In the genomic region with DNA sequence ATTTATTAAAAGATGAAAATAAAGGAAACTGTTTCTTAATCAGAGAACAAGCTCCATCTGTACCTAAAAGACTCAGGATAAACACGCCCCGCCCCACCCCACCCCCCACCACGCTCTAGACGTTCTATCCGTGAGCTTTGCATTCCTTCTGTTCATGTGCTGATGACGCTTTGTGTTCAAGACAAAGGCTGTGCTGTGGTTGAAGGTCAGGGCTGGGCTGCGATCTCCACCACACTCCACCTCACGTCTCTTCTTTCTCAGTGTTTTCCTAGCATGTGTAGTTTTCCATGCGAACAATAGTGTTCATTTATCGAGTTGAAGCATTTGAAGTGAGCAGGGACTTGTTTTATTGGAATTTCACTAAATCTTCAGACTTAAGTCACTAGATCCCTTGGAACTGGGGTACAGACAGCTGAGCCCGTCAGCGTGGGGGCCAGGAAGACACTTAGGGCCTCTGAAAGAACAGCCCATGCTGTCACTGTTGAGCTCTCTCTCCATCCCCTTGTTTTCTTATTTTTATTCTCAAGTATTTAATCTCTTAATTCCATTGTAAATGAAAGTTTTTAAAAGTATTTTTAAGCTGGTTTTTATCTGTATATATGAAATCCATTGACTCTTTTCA, we compare ENCODE assay signal across 10 mouse cellular contexts.
DNase-seq lines count a peak whose midpoint lies in the region; ATAC-seq and TF ChIP-seq lines count a peak whose summit lies in the region.
"Had no signal": no experiment of that assay in that cellular context is flagged by ENCODE, and none has a peak within 500 bp of the region (broad histone marks: within the 10 kb centered on the region; RNA-seq: fewer than 3 reads in every experiment).

No protein-coding gene starts in this region.

- no peaks in the 10 kb centered on the region for H3K36me3 ChIP-seq in heart, embryonic 10.5 days
- no peaks in the 10 kb centered on the region for H3K36me3 ChIP-seq in embryonic facial prominence, embryonic 13.5 days
- no peaks in the 10 kb centered on the region for H3K36me3 ChIP-seq in hindbrain, postnatal 0 days (ENCODE audit: insufficient read depth, low read length)
- no peaks in the 10 kb centered on the region for H3K36me3 ChIP-seq in neural tube, embryonic 14.5 days (ENCODE audit: control insufficient read depth, insufficient read depth, low read length)
- H3K36me3 ChIP-seq in liver, postnatal 0 days (replicated peaks; ENCODE audit: insufficient read depth, low read length) = no peaks in the 10 kb centered on the region

- no peak overlapping the region for H3K9ac ChIP-seq in embryonic facial prominence, embryonic 13.5 days
- no peak overlapping the region for H3K9ac ChIP-seq in hindbrain, postnatal 0 days (replicated peaks; ENCODE audit: low read length)
- no peak overlapping the region for H3K9ac ChIP-seq in neural tube, embryonic 14.5 days (replicated peaks; ENCODE audit: low read depth, low read length)
- H3K9ac ChIP-seq in liver, postnatal 0 days (replicated peaks) = no peak overlapping the region

- no peak for TF ChIP-seq CTCF in hindbrain, postnatal 0 days (IDR thresholded peaks at IDR 0.05; ENCODE audit: low read depth)
- no peak for TF ChIP-seq CTCF in liver, postnatal 0 days (IDR thresholded peaks at IDR 0.05; ENCODE audit: low read depth)

- H3K27me3 ChIP-seq in heart, embryonic 10.5 days (ENCODE audit: insufficient read depth, poor library complexity, severe bottlenecking) = no peaks in the 10 kb centered on the region
- H3K27me3 ChIP-seq in embryonic facial prominence, embryonic 13.5 days = no peaks in the 10 kb centered on the region
- no peaks in the 10 kb centered on the region for H3K27me3 ChIP-seq in hindbrain, postnatal 0 days (ENCODE audit: insufficient read depth, low read length)
- H3K27me3 ChIP-seq in neural tube, embryonic 14.5 days (ENCODE audit: control insufficient read depth, insufficient read depth, low read length) = no peaks in the 10 kb centered on the region
- no peaks in the 10 kb centered on the region for H3K27me3 ChIP-seq in liver, postnatal 0 days (ENCODE audit: insufficient read depth, low read length)

- DNase-seq in heart, embryonic 10.5 days (ENCODE audit: low spot score) = no peak
- DNase-seq in heart, adult 8-10 months (ENCODE audit: low spot score) = no peak
- DNase-seq in hindbrain, postnatal 0 days (ENCODE audit: low spot score) = no peak
- DNase-seq in liver, postnatal 0 days = no peak
- no peak for DNase-seq in adrenal gland, postnatal 14 days
- DNase-seq: cerebellum, adult 8-10 months; kidney, adult 2 months had no signal

- 25% methylated on average over 12 of the region's 12 CpGs for WGBS in heart, embryonic 10.5 days
- WGBS in embryonic facial prominence, embryonic 13.5 days = 11% methylated on average over 12 of the region's 12 CpGs
- WGBS in hindbrain, postnatal 0 days = 7% methylated on average over 12 of the region's 12 CpGs
- WGBS in neural tube, embryonic 14.5 days = 8% methylated on average over 12 of the region's 12 CpGs
- 56% methylated on average over 12 of the region's 12 CpGs for WGBS in liver, postnatal 0 days (ENCODE audit: insufficient replicate concordance)

- ATAC-seq in embryonic facial prominence, embryonic 13.5 days (ENCODE audit: insufficient number of reproducible peaks, insufficient read depth, low FRiP score, low TSS enrichment, low read depth) = no peak
- no peak for ATAC-seq in hindbrain, postnatal 0 days
- no peak for ATAC-seq in neural tube, embryonic 14.5 days (ENCODE audit: low read depth)
- ATAC-seq in activated CD4-positive, CD25-positive, alpha-beta regulatory T cell, adult 4 months = no peak
- ATAC-seq in liver, postnatal 0 days = no peak

- 0 out of 2 replicates have a peak, but pooled peaks cover 4% of the 10 kb centered on the region for H3K4me1 ChIP-seq in heart, embryonic 10.5 days
- H3K4me1 ChIP-seq in embryonic facial prominence, embryonic 13.5 days = no peaks in the 10 kb centered on the region
- no peaks in the 10 kb centered on the region for H3K4me1 ChIP-seq in hindbrain, postnatal 0 days (ENCODE audit: insufficient read depth, low read length)
- H3K4me1 ChIP-seq in neural tube, embryonic 14.5 days (ENCODE audit: control insufficient read depth, insufficient read depth, low read length) = no peaks in the 10 kb centered on the region
- no peaks in the 10 kb centered on the region for H3K4me1 ChIP-seq in liver, postnatal 0 days (ENCODE audit: insufficient read depth)

- peak overlapping the region; percentile 41 for H3K4me2 ChIP-seq in embryonic facial prominence, embryonic 13.5 days
- peak overlapping the region; percentile 38; the same call in 1 of the 2 replicates for H3K4me2 ChIP-seq in hindbrain, postnatal 0 days (ENCODE audit: low read depth, low read length)
- peak overlapping the region; percentile 20; the same call in 1 of the 2 replicates for H3K4me2 ChIP-seq in neural tube, embryonic 14.5 days (ENCODE audit: low read depth, low read length)
- no peak overlapping the region for H3K4me2 ChIP-seq in liver, postnatal 0 days (ENCODE audit: low read depth, low read length)

- TF ChIP-seq EP300 in liver, postnatal 0 days (IDR thresholded peaks at IDR 0.05; ENCODE audit: low read depth) = no peak

- H3K27ac ChIP-seq in heart, embryonic 10.5 days = peak overlapping the region; percentile 42; the same call in 1 of the 2 replicates
- H3K27ac ChIP-seq in embryonic facial prominence, embryonic 13.5 days = no peak overlapping the region
- no peak overlapping the region for H3K27ac ChIP-seq in hindbrain, postnatal 0 days
- H3K27ac ChIP-seq in neural tube, embryonic 14.5 days (ENCODE audit: low read depth, low read length) = no peak overlapping the region
- no peak overlapping the region for H3K27ac ChIP-seq in liver, postnatal 0 days (ENCODE audit: low read depth)

- H3K4me3 ChIP-seq in heart, embryonic 10.5 days = no peak overlapping the region
- H3K4me3 ChIP-seq in embryonic facial prominence, embryonic 13.5 days = no peak overlapping the region
- no peak overlapping the region for H3K4me3 ChIP-seq in hindbrain, postnatal 0 days (ENCODE audit: low read length)
- no peak overlapping the region for H3K4me3 ChIP-seq in neural tube, embryonic 14.5 days (ENCODE audit: low read depth, low read length)
- H3K4me3 ChIP-seq in liver, postnatal 0 days (ENCODE audit: low read depth, low read length) = no peak overlapping the region

- H3K9me3 ChIP-seq in heart, embryonic 10.5 days = no peaks in the 10 kb centered on the region
- no peaks in the 10 kb centered on the region for H3K9me3 ChIP-seq in embryonic facial prominence, embryonic 13.5 days
- no peaks in the 10 kb centered on the region for H3K9me3 ChIP-seq in hindbrain, postnatal 0 days (ENCODE audit: low read length)
- H3K9me3 ChIP-seq in neural tube, embryonic 14.5 days (ENCODE audit: control insufficient read depth, low read length) = no peaks in the 10 kb centered on the region
- H3K9me3 ChIP-seq in liver, postnatal 0 days (ENCODE audit: low read length) = no peaks in the 10 kb centered on the region
